Mouse (Mus musculus): ENCODE measurements around the gene Zswim8. TPM values are rescaled to one million over a fixed set of nuclear protein-coding genes. Genes with fewer than 3 reads are reported as not detected.

The Zswim8 gene
- polyA plus RNA-seq, 1 experiment from 2014 or later: 50.5 TPM

- Histone ChIP-seq H3K9me3 (ENCODE audit: control insufficient read depth, low read length) (no peaks in the 10 kb centered on the region), H3K36me3 (replicated peaks; ENCODE audit: control insufficient read depth, insufficient read depth) (peaks cover 48% of the 10 kb centered on the region), H3K27ac (no peak overlapping the region), H3K4me2 (replicated peaks) (no peak overlapping the region), H3K4me3 (replicated peaks; ENCODE audit: low read length) (no peak overlapping the region), H3K4me1 (replicated peaks; ENCODE audit: control insufficient read depth, insufficient read depth, low read length) (no peaks in the 10 kb centered on the region), H3K9ac (no peak overlapping the region), H3K27me3 (ENCODE audit: control insufficient read depth, insufficient read depth, low read length) (no peaks in the 10 kb centered on the region)
- no peak for ATAC-seq (ENCODE audit: low FRiP score)
- WGBS: 87% methylated on average over 4 of the region's 4 CpGs
- no peak for DNase-seq (ENCODE audit: low spot score)
Observed at GRCm38 (mm10) chr14:20749494-20750051, 42.2 kb downstream of the Zswim8 start.

GRCm38 (mm10) chr14:20750503-20750902 lies 43.2 kb downstream of the Zswim8 start:
- Histone ChIP-seq H3K4me1 (replicated peaks; ENCODE audit: control insufficient read depth, insufficient read depth, low read length) (no peaks in the 10 kb centered on the region), H3K27me3 (ENCODE audit: control insufficient read depth, insufficient read depth, low read length) (no peaks in the 10 kb centered on the region), H3K27ac (no peak overlapping the region), H3K9ac (no peak overlapping the region), H3K4me3 (replicated peaks; ENCODE audit: low read length) (no peak overlapping the region), H3K36me3 (replicated peaks; ENCODE audit: control insufficient read depth, insufficient read depth) (peaks cover 48% of the 10 kb centered on the region), H3K9me3 (ENCODE audit: control insufficient read depth, low read length) (no peaks in the 10 kb centered on the region), H3K4me2 (replicated peaks) (no peak overlapping the region)
- 91% methylated on average over 5 of the region's 5 CpGs for WGBS
- no peak for DNase-seq (ENCODE audit: low spot score)
- no peak for ATAC-seq (ENCODE audit: low FRiP score)

GRCm38 (mm10) chr14:20753792-20754191 lies 46.4 kb downstream of the Zswim8 start:
- peaks cover 66% of the 10 kb centered on the region for H3K36me3 ChIP-seq (replicated peaks; ENCODE audit: control insufficient read depth, insufficient read depth)
- H3K27ac ChIP-seq: no peak overlapping the region
- H3K27me3 ChIP-seq (ENCODE audit: control insufficient read depth, insufficient read depth, low read length): no peaks in the 10 kb centered on the region
- no peaks in the 10 kb centered on the region for H3K4me1 ChIP-seq (replicated peaks; ENCODE audit: control insufficient read depth, insufficient read depth, low read length)
- WGBS: 89% methylated on average over 3 of the region's 3 CpGs
- H3K9ac ChIP-seq: no peak overlapping the region
- ATAC-seq (ENCODE audit: low FRiP score): no peak
- no peak overlapping the region for H3K4me2 ChIP-seq (replicated peaks)
- no peak for DNase-seq (ENCODE audit: low spot score)
- H3K4me3 ChIP-seq (replicated peaks; ENCODE audit: low read length): no peak overlapping the region
- H3K9me3 ChIP-seq (ENCODE audit: control insufficient read depth, low read length): no peaks in the 10 kb centered on the region

GRCm38 (mm10) chr14:20757370-20757907 lies 50.1 kb downstream of the Zswim8 start:
- H3K9me3 ChIP-seq (ENCODE audit: control insufficient read depth, low read length): no peaks in the 10 kb centered on the region
- H3K27ac ChIP-seq: no peak overlapping the region
- peaks cover 95% of the 10 kb centered on the region for H3K36me3 ChIP-seq (replicated peaks; ENCODE audit: control insufficient read depth, insufficient read depth)
- no peak overlapping the region for H3K4me3 ChIP-seq (replicated peaks; ENCODE audit: low read length)
- H3K4me2 ChIP-seq (replicated peaks): no peak overlapping the region
- WGBS: 89% methylated on average over 22 of the region's 22 CpGs
- H3K9ac ChIP-seq: no peak overlapping the region
- DNase-seq (ENCODE audit: low spot score): no peak
- no peak; the same call in 1 of the 2 replicates for ATAC-seq (ENCODE audit: low FRiP score)
- H3K4me1 ChIP-seq (replicated peaks; ENCODE audit: control insufficient read depth, insufficient read depth, low read length): no peaks in the 10 kb centered on the region
- H3K27me3 ChIP-seq (ENCODE audit: control insufficient read depth, insufficient read depth, low read length): no peaks in the 10 kb centered on the region

GRCm38 (mm10) chr14:20758768-20759435 lies 51.5 kb downstream of the Zswim8 start:
- Histone ChIP-seq H3K36me3 (replicated peaks; ENCODE audit: control insufficient read depth, insufficient read depth) (peaks cover 98% of the 10 kb centered on the region), H3K4me2 (replicated peaks) (no peak overlapping the region), H3K4me3 (replicated peaks; ENCODE audit: low read length) (no peak overlapping the region), H3K27ac (no peak overlapping the region), H3K4me1 (replicated peaks; ENCODE audit: control insufficient read depth, insufficient read depth, low read length) (no peaks in the 10 kb centered on the region), H3K27me3 (ENCODE audit: control insufficient read depth, insufficient read depth, low read length) (no peaks in the 10 kb centered on the region), H3K9me3 (ENCODE audit: control insufficient read depth, low read length) (no peaks in the 10 kb centered on the region), H3K9ac (no peak overlapping the region)
- no peak for ATAC-seq (ENCODE audit: low FRiP score)
- no peak for DNase-seq (ENCODE audit: low spot score)
- 84% methylated on average over 8 of the region's 8 CpGs for WGBS

- Histone ChIP-seq H3K4me2 (replicated peaks) (no peak overlapping the region), H3K4me1 (replicated peaks; ENCODE audit: control insufficient read depth, insufficient read depth, low read length) (no peaks in the 10 kb centered on the region), H3K36me3 (replicated peaks; ENCODE audit: control insufficient read depth, insufficient read depth) (peaks cover 74% of the 10 kb centered on the region), H3K27me3 (ENCODE audit: control insufficient read depth, insufficient read depth, low read length) (no peaks in the 10 kb centered on the region), H3K27ac (no peak overlapping the region), H3K4me3 (replicated peaks; ENCODE audit: low read length) (no peak overlapping the region), H3K9ac (no peak overlapping the region), H3K9me3 (ENCODE audit: control insufficient read depth, low read length) (no peaks in the 10 kb centered on the region)
- DNase-seq (ENCODE audit: low spot score) (no peak), ATAC-seq (ENCODE audit: low FRiP score) (no peak)
- 88% methylated on average over 5 of the region's 5 CpGs for whole genome bisulfite sequencing
Observed at GRCm38 (mm10) chr14:20764942-20765341, 57.6 kb downstream of the Zswim8 start.

- 28% methylated on average over 12 of the region's 12 CpGs for WGBS
- Histone ChIP-seq H3K27ac (no peak overlapping the region), H3K4me2 (replicated peaks) (no peak overlapping the region), H3K9ac (no peak overlapping the region), H3K4me1 (replicated peaks; ENCODE audit: control insufficient read depth, insufficient read depth, low read length) (no peaks in the 10 kb centered on the region), H3K36me3 (replicated peaks; ENCODE audit: control insufficient read depth, insufficient read depth) (peaks cover 71% of the 10 kb centered on the region), H3K27me3 (ENCODE audit: control insufficient read depth, insufficient read depth, low read length) (no peaks in the 10 kb centered on the region), H3K9me3 (ENCODE audit: control insufficient read depth, low read length) (no peaks in the 10 kb centered on the region), H3K4me3 (replicated peaks; ENCODE audit: low read length) (no peak overlapping the region)
- DNase-seq (ENCODE audit: low spot score) (peak; percentile 91), ATAC-seq (ENCODE audit: low FRiP score) (peak; percentile 75)
Observed at GRCm38 (mm10) chr14:20765642-20766258, 58.4 kb downstream of the Zswim8 start.

GRCm38 (mm10) chr14:20767936-20768335 lies 60.6 kb downstream of the Zswim8 start:
- H3K36me3 ChIP-seq (replicated peaks; ENCODE audit: control insufficient read depth, insufficient read depth): peaks cover 60% of the 10 kb centered on the region
- H3K27ac ChIP-seq: no peak overlapping the region
- ATAC-seq (ENCODE audit: low FRiP score): no peak
- no peaks in the 10 kb centered on the region for H3K4me1 ChIP-seq (replicated peaks; ENCODE audit: control insufficient read depth, insufficient read depth, low read length)
- no peak overlapping the region for H3K4me2 ChIP-seq (replicated peaks)
- H3K27me3 ChIP-seq (ENCODE audit: control insufficient read depth, insufficient read depth, low read length): no peaks in the 10 kb centered on the region
- H3K4me3 ChIP-seq (replicated peaks; ENCODE audit: low read length): no peak overlapping the region
- H3K9ac ChIP-seq: no peak overlapping the region
- H3K9me3 ChIP-seq (ENCODE audit: control insufficient read depth, low read length): no peaks in the 10 kb centered on the region
- DNase-seq (ENCODE audit: low spot score): no peak
- 94% methylated on average over 7 of the region's 7 CpGs for WGBS

- no peak overlapping the region for H3K4me3 ChIP-seq (replicated peaks; ENCODE audit: low read length)
- H3K27ac ChIP-seq: no peak overlapping the region
- H3K36me3 ChIP-seq (replicated peaks; ENCODE audit: control insufficient read depth, insufficient read depth): peaks cover 54% of the 10 kb centered on the region
- no peaks in the 10 kb centered on the region for H3K27me3 ChIP-seq (ENCODE audit: control insufficient read depth, insufficient read depth, low read length)
- DNase-seq (ENCODE audit: low spot score) (no peak), ATAC-seq (ENCODE audit: low FRiP score) (no peak)
- H3K9ac ChIP-seq: no peak overlapping the region
- H3K9me3 ChIP-seq (ENCODE audit: control insufficient read depth, low read length): no peaks in the 10 kb centered on the region
- no peaks in the 10 kb centered on the region for H3K4me1 ChIP-seq (replicated peaks; ENCODE audit: control insufficient read depth, insufficient read depth, low read length)
- no peak overlapping the region for H3K4me2 ChIP-seq (replicated peaks)
- WGBS: 77% methylated on average over 5 of the region's 5 CpGs
Observed at GRCm38 (mm10) chr14:20768581-20768980, 61.2 kb downstream of the Zswim8 start.

Data from hindbrain, embryonic 14.5 days (tissue).